Mouse (Mus musculus): ENCODE data around the gene Aplp2.

DNA sequence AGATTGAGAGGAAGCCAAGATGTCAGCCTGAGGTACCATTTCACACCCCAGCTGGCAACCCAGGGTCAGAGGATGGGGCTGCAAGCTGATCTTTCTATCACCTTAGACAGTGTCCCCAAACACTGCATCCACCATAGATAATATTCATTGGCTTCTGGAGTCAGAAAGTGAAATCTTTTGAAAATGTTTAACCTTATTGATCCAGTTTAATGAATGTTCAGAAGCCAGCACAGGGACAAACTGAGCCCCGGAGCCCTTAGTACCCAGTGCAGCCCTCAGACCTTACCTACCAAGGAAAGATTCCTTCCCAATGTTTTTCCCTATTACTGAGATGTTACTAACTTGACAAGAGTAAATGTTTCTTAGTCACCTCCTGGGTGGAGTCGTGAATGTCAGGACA is 26.9 kb upstream of the Aplp2 start:
- TF ChIP-seq POLR2A (IDR thresholded peaks at IDR 0.05; ENCODE audit: extremely low read depth, insufficient read depth, low read length), result no peak
- TF ChIP-seq CTCF (IDR thresholded peaks at IDR 0.05; ENCODE audit: extremely low read depth, insufficient read depth, low read length), result no peak
